Mouse (Mus musculus): ENCODE data around the gene Zfhx3.

The Zfhx3 gene

DNA sequence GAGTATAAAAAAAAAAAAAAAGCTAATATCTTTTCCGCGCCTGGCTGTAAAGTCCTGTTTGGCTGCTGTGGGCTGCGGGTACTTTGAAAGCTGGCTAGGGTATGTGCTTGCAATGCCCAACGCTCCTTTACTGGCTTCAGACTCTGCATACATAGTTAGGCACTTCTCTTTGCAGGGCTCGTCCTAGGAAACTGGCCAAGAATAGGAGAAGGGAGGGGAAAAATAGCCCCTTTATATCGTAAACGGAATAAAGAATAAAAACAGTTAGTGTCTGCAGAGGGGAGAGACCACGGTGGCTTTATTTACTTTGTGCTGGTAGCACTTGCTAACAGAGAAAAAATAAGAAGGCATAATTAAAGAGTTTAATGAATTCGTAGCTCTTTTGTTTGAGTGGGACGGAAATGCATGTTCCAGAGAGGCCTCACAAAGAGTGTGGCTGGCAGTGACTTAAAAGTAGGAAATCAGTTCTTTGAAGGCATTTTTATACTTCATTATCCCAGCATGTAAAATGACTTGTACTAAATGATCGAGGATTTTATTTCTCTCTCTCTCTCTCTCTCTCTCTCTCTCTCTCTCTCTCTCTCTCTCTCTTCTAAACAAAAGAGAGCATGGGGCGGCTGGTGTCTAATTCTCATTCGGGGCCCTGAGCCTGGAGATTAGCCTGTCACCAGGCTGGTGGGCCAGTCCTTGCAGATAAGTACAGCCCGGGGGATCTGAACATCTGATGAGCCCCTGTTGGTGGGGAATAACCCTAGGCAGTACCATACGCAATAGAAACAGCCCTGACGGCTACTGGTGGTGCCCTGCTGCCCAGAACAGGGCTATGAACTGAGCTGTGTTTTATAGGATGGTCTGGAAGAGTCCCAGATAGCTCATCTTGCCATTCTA lies 159.8 kb downstream of the Zfhx3 start:
- DNase-seq, result peak; percentile 44

DNA sequence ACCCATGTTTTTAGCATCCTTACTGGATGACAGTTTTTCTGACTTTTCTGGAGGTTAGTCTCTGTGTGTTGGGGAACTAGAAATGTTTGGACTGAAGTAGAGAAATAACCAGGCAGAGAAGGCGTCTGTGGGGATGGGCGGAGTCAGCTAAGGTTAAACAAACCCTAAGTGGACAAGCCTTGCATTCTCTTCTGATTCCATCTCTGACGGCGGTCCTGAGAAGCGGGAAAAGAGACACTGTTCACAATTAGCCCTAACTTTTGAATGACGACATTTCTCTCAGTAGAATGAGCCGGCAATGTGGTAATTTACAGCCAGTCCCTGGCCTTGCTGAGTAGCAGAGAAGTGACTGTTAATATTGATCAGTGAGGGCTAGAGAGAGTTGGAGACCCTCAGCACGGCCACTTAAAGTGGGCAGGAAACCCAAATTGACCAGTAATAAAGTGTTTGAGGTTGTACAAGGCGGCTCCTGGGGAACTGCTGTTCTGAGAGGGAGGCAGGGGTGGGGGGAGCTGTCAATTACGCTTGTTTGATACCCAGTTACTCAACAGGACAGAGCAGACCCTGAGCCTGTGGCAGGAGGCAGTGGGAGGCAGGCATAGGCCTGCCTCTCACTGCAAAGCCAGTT lies 162.1 kb downstream of the Zfhx3 start:
- DNase-seq, result no peak

DNA sequence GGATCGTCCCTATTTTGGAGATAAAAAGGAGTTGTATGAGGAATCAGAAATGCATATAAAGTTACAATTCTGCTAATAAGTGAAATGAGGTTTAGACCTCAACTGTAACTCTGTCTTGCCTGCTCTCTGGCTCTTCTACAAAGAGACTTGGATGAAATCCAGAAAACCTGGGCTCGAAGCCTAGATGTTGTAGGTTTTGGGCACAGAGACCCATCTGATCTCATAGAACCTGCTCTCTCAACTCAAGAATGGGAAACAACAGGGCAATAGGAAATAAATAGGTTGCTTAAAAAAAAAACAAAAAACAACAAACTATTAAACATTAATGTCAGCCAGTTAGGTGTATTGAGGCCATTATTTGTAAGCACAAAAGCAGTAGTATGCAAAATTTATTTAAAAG lies 182.6 kb downstream of the Zfhx3 start:
- DNase-seq, result peak; percentile 27

DNA sequence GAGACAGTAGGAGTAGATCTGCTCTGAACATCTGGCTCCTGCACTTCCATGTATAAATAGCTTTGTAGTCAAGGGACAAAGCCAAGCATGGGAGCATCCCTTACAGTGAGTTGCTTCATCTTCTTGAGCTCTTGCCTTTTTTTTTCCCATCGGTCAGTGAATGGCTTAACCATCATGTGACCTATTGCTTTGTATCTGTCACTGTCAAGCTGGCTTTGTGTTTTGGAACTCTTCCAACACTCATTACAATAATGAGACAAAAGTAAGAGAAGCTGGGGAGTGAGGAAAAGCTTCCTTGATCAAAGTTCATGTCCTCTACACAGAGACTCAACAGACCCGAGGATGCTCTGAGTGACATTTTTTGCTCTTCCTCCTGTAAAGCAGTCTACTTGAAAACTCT lies 183.0 kb downstream of the Zfhx3 start:
- DNase-seq, result peak; percentile 89

DNA sequence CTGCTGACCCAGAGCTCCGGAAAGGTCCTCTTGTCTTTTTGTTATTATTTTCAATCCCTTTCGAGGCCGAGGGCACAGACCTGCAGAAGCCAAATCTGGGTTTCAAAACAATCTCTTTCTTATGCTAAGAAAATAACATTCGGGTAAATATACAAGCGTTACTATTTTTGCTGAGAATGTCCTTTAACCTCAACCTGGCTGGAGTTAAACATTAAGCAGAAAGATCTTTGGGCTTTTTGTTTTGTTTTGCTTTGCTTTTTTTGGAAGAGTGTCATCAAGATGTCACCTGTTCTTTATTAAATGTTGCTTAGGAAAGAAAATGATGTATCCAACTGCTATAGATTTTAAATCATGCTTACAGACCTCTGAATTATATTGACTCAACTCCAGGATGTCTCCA lies 204.1 kb downstream of the Zfhx3 start:
- no peak for DNase-seq

DNA sequence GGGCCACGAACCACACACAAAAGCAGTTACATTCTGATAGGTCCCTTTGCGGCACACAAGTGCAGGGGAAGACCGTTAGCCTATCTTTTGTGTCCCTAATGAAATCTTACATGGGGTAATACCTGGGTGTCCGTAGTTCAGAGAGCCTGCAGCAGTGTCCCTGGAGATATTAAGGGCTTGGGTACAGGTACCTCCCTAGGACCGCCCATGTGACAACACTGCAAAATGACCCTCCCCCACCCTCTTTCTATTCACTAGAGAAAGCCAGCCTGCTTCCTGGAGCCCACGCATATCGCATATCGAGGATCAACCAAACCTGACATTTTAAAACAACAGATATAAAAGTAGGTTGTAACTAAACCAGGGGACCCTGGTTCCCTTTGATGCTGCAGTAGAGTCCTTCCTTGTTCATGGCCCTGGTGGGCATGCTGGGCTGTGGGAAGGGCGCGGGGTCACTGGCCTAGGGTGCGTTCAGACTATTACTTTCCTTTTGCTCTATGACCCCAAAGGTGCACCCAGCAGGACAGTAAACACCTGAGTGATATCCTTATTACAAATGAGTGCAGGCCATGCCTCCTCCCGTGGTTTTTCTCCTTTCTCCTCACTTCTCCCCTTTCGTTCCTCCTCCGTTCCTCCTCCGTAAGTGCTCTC lies 206.3 kb downstream of the Zfhx3 start:
- no peak for DNase-seq

DNA sequence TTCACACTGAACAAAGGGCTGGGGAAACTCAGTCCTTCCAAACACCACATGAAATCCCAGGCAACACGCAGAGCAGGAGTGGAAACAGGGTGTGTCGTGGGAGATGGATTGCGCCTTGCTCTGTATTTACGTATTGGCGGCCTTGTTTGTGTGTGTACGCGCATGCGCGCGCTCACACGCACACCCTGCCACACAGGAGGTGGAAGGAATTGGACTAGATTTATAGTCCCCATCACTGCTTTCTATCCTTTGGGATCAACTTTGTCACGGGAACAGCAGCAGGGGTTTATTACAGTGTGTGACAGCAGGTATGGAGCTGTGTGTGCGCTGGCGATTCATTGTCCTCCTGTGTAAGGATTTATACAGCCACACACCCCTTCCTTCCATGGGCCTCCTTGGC lies 228.4 kb downstream of the Zfhx3 start:
- no peak for DNase-seq

DNA sequence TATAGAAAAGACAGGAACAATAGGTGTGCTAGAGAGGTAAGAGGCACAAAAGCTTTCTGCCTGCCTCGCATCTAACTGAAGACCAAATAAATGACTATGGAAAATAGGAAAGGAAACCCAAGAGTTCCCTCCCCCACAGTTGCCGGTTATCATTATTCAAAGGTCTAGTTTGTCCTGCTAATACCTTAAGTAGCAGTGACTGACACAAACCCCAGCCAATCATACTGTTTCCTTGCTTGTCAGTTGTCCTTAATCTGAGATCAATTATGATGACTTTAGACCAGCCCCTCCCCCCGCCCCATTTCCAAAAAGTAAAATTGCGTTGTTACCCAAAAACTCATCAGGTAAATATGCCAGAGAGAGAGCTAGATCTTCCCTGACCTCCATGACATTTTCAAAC lies 240.9 kb downstream of the Zfhx3 start:
- DNase-seq, result peak; percentile 60

DNA sequence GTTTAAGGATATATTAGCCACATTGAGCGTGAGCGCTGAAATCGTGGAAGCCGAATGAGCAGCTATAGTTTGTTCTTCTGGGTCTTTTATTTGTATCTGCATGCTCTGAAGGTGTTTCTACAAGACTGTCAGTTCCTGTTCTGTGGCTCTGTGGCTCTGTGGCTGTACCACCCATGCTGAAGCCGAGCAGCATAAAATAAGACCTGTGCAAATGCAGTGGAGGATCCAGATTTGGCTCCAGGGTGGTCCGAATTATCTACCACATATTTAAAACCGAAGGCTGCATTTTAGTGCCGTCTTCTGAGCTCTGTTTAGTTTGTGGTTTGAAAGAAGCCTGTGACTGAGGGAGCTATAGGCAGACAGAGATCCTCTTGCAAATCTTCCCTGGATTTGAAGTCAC lies 241.5 kb downstream of the Zfhx3 start:
- peak; percentile 6 for DNase-seq

DNA sequence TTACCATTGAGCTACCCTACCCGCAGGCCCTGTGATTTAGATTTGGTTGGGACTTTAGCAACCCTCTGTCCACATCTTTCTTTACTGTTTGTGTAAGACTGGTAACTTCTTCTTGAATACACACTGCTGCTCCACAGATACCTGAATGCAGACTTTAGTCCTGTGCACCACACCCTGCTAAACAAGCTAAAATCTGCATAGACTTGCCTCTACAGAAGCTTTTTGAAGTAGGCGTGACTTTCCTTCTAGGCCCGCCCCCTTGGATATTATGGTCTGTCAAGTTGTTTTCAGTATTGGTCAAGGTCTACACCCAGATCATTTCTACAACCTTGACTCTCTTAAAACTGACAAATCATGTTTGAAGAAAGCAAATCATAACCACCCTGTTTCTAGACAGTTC lies 243.8 kb downstream of the Zfhx3 start:
- no peak for DNase-seq

DNA sequence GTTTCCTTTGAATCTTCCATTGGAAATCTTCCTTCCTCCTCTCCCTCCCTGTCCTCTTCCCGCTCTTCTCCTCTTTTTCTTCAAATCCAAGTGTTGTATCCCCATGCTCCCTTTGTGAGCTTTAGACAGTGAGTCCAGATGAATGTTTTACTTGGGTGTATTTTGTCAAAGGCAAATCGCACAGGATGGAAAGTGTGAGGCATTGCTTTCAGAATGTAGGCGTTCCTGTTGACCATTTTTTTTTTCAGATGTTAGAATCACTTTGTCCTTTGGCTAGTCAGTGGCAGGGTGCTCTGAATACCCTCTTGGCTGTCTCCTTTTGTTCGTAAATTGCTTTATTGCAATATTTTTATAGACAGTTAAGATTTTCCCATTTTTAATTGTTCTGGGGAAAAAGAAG lies 245.6 kb downstream of the Zfhx3 start:
- DNase-seq, result no peak

DNA sequence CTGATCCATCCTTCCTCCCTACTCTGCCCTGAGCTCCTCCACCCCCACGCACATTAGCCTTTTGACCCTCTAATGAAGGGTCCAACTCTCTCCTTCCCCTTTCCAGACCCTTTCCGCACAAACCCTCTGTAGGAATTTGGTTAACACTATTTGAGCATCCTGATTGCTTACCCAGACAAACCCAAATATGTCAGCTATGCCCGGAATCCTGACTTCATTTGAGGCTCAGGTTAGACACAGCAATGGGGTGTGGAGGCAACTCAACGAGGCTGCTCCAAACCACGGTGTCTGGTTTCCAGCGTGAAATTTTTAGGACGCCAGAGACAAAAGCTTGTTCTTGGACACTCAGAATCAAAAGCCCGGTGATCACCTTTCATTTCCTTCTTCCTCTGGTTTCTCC lies 252.1 kb downstream of the Zfhx3 start:
- DNase-seq, result no peak

DNA sequence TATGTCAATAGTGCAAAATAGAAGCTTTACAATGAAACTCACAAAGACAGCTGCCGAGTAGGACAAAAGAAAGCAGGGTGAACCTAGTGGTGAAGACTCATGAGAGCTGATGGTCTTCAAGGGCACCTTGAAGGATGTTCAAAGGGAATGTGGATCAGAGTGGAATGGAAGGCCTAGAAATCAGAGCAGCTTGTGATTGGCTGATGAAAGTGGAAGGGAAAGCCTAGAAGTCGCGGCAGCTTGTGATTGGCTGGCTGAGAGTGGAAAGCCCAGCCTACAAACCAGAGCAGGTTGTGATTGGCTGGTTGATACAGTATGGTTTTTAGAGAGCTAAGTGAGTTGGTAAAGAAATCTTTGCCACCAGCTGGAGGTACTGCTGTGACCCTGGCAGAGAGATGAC lies 272.6 kb downstream of the Zfhx3 start:
- no peak for DNase-seq

DNA sequence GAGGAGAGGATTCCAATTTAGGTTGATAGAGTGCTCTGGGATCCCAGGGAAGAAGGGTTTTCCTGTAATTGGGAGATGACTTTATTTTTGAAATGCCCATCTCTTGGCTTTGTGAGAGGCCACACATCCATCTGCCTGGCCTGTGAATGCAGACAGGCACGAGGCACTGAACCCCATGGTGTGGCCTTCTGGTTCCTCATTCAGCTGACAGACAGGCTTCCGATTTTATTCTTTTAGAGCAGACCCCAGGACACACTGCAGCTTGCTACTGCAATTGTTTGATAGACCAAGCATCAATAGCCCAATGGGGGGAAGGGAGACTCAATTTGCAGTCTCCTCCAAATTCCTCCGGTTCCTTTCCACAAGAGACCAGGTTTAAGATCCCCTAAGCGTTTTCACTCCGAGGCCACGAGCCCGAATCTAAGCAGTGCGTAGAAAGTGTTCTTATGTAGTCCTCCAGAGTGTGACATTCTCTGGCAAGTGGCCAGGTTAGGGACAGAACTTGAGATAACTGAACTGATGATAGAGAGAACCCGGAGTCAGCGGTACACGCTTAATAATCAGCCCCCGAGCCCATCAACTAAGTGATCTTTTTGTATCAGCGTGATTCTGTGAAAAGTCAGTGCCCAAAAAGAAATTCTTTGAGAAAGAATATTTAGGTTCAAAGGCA lies 275.9 kb downstream of the Zfhx3 start:
- peak; percentile 54 for DNase-seq

DNA sequence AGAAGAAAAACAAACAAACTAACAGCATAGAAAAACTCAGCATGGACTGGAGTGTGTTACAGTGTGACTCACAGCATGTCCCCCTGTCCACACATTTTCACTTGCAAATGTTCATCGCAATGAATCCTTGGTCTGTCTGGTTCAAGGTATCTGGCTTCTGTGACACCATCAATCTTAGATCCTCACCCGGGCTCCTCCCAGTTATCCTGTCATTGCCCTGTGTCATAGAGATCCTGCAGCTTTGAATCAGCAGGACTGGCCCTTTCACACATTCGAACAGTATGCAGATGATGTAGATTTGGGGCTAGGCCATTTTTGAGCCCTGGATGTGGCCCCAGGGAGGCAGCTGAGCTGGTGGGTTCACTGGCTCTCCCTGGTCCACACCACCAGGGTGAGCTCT lies 278.1 kb downstream of the Zfhx3 start:
- no peak for DNase-seq

DNA sequence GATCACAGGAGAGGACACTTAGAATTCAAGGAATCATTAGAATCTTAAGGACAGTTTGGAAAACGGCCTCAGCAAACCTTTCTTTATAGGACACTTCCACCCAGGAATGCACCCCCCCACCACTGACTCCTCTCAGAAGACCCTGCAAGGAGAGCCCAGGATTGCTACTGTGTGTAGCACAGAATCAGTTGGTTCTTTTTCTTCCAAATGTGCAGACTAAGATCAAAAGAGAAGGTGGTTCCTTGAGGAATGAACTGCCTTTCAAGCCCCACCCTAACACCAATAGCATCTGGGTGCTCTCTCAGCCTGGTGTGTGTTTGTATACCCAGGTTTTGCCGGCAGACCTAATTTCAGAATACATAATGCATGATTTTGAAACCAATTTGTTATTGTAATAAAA lies 279.6 kb downstream of the Zfhx3 start:
- DNase-seq, result no peak

DNA sequence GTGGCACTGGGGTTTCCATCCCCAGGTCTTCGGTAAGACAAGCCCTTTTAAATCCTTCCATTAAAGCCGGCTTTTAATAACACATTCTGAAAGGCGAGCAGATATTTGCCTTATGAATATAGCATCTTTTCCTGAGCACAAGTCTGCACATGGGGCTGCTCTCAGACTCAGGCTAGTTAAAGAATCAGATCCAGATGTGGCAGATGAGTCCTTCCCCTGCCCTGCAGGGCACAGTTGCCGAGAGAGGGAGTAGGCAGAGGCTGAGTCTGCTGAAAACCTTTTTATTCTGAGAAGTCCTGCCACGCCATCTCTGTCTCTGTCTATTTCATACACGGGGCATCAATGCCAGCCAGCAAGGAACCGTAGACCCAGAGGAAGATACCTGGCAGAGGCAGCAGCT lies 289.9 kb downstream of the Zfhx3 start:
- DNase-seq, result no peak

DNA sequence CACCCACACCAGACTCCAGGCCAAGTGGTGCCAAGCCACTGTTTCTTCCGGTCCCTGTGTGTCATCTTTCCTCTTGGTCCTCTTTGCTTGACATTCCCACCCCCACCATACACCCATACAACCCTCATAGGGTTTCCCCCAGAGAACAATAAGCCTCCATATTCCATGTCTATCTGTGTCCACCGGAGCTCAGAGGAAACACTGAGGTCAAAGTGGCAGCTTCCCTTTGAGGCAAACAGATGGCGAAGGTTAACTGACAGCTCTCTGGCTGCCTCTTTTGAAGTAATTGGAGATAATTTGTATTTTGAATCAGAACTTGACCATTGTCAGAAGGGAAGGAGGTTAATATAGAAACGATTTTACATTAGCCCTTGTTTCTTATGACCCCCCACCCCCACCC lies 292.0 kb downstream of the Zfhx3 start:
- DNase-seq, result peak; percentile 65

DNA sequence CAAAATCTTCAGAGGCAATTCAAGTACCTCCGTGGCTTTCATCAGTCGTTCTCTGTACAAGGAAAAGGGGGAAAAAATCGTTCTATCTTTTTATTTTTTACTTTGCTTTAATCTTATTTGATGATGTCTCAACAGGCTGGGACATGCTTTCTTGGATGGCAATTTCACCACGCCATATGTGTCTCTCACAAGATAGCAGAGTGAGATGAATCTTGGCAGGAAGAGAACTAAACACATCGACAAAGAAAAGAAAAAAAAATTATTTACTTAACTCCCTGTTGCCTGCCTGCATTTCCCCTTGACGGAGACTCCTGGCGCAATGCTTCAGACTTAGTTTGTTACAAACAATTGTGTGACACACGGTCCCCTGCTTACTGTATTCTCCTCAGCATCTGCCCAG lies 294.3 kb downstream of the Zfhx3 start:
- no peak for DNase-seq

DNA sequence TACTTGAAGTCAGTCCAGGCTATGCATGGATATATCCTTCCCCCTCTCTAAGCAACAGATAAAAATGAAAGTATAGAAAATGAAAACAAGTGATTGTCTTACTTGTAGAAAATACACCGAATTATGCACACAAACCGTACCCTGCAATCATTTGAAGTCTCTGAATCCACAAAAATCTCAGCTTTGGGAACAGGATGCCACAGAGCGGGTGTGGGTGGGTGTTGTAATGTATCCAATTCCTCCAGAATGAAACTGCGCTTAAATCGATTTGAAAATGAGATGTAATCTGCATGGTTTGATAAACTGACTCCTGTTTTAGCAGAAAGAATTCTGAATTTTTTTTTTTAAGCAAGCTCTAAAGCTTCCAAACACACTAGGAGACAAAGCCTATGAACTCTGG lies 297.1 kb downstream of the Zfhx3 start:
- DNase-seq, result no peak

DNA sequence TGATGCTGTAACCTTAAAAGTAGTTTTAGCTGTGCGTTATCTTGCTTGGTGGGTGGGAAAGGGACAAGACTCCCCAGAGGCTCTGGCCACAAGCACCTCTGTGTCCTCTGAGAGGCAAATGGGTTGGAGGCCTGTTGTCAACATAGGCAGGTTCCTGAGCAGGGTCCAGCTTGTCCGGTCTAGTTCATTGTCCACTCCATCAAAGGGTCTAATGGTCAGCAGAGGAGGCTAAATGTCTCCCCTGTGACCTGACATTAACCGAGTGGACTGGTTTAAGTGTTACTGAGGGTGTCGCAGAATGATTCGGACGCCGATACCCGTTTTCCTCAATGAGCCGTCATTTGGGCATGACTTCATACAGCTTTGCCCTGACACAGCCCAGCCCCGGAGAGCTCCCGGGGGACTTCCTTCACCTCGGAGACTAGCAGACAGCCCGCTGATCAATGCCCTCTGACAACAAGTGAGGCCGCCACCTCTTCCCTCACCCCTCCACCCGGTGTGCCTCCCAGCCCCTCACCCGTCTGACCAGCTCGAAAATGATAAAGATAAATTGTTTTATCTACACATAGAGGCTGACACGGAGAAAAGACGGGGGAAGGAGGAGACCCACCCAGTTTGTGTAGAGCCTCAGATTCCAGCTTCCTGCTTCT lies 298.7 kb downstream of the Zfhx3 start:
- peak; percentile 42 for DNase-seq

DNA sequence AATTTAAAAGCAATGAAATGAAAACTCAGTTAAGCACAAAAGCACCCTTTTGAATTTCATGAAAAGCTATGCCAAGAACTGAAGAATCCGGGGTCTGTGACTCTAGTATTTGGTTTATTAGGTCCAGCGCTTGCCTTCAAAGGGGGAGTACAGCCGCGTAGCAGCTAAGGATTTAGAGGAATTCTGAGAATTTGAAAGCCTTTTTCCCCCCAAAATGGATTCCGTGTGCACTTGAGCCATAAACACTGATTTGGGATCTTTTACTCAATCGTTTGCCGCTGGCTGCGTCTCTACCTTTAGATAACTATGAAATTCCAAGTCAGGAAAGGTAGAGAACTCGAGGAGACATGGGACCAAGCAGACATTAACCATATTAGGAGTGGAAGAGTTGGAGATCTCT lies 300.8 kb downstream of the Zfhx3 start:
- no peak for DNase-seq

Measured in retina, postnatal 1 day (tissue).